Mouse (Mus musculus) G1E (cell line): ENCODE results near the gene Sdhaf1.

ENCODE experiments used
- CTCF ChIP-seq: IDR thresholded peaks from 2 replicates; pipeline ENCODE4 v1.5.1; 2012; ENCODE audit warnings: low read depth, low read length, inconsistent platforms, mixed read lengths
- GATA1 ChIP-seq: IDR thresholded peaks from 2 replicates; pipeline ENCODE4 v1.6.1; 2012; ENCODE audit warnings: borderline replicate concordance, low read length, inconsistent platforms, mixed read lengths

- TF ChIP-seq GATA1 (no peak), CTCF (peak; percentile 74)
These were observed 22.8 kb downstream of the Sdhaf1 start for GRCm38 (mm10) chr7:30300914-30301313.
